Mouse (Mus musculus): ENCODE data around the gene Prkce. TPM values are rescaled to one million over a fixed set of nuclear protein-coding genes. Genes with fewer than 3 reads are reported as not detected.

The Prkce gene
- total RNA-seq, 2 experiments from 2014 or later: 21.2 to 25.2 TPM

DNA sequence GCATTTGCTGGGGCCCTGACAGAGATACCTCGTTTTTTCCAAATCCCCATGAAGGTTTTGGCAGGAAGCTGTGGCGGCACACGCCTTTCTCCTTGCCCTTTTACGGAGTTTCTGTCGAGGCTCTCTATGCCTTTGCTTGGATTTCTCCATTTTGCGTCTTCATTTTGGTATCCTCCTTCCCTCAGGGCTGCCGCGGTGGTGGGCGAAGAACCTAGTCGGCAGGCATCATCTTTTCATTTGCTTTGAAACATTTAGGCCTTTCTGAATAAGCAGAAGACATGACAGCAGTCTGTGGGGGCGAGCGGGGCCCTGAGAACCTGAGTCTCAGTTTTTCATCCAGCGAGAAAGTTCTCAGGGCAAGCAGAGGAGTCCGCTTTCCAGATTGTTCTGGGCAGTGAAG, 47.2 kb downstream of the Prkce start:
- DNase-seq: no peak
- intact Hi-C loops (cut with DNase I): no loop called here

DNA sequence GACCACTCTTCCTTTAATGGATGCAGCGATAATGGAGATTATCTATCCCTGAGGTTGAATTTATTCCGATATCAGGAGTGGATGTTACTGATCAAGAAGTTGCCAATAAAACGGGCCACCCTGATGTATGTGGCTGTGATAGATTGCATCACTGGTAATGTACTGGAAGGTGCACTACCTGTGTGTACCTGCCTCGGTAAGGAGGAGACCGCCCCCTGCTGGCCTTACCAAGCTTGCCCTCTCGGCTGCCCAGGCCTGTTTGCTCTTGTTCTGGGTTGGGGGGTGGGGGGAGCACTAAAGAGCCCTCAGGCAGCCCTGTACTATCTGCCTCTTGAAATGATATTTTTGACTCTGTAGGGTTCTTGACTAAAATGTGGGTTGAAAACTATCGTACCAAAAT, 48.2 kb downstream of the Prkce start:
- intact Hi-C loops (cut with DNase I): no loop called here
- peak; percentile 31 to 51 for DNase-seq

GRCm38 (mm10) chr17:86217468-86217867, 49.9 kb downstream of the Prkce start:
- intact Hi-C loops (cut with DNase I): no loop called here
- no peak for DNase-seq

DNA sequence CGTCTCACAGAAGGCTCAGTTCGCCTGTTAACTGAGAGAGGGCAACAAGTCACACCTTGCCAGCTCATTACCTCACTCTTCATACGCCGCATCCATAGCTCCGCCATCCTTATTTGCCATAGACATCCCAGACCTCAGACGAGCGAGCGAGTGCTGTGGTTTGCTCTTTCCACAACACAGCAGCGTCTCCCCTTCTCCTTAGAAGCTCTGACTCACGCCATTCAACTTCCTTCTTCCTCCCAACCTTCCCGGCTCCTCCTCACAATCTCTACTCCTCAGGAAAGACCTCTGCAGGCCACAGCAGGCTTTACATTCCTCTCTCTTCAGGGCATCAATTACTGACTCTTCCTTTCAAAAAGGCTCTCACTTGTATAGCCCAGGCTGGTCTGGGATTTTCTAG, 51.0 kb downstream of the Prkce start:
- intact Hi-C loops (cut with DNase I): no loop called here

DNA sequence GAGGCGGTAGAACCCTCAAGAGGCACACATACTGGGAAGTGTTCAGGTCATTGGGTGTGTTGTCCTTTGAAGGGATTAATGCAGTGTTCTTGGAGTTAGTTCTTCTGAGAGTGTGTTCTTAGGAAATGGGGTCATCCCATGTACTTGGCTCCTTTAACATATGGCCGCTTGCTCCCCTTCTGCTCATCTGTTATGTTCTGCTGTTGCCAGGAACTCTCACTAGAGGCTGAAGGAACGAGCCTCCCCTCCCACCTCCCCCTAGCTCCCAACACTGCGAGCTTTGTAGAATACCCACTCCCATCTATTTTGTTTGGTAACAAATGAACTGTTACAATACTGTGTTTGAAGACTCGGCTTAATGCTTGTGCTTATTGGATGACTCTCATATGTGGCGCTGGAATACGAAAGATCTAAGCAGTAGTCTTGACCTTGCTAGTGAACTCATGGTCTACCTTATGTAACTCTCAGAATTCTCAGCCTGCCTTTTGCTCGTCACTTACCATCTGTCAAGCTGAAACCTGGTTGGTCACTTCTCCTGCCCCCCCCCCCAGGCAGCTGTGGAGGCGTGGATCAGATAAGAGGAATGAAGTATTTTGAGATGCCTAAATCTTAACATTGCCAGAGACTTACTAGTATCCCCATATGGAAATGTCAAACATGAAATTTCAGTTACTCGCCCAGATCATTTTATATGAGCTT, 58.1 kb downstream of the Prkce start:
- intact Hi-C loops (cut with DNase I): loop anchor here (5.0 kb wide), 1 partner anchor 687 kb away; no protein-coding TSS in a partner anchor
- DNase-seq: no peak

More for the DNA sequence above, 51.0 kb downstream of the Prkce start:
- DNase-seq: no peak

GRCm38 (mm10) chr17:86226198-86226597, 58.6 kb downstream of the Prkce start:
- DNase-seq: no peak
- intact Hi-C loops (cut with DNase I): loop anchor here (5.0 kb wide), 1 partner anchor 686 kb away; no protein-coding TSS in a partner anchor

DNA sequence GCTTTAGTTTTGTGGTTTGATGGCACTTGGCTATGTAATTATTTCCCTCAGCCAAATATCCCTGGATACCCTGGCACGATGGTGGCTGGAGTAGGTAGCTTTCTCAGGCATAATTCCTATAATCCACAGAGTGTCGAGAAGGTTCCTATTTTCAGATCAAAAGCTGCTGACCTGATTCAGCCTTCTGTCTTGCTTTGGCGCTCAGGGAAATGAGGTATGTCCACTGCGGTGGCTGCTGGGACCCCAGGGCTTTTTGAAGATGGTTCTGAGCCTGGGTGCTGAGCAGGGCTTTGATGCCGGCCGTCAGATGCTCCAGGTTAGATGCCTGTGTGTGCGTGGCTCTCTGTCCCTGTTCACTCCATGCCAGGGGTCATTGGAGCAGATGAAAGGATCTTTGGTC, 59.0 kb downstream of the Prkce start:
- intact Hi-C loops (cut with DNase I): loop anchor here (5.0 kb wide), 1 partner anchor 686 kb away; no protein-coding TSS in a partner anchor
- DNase-seq: no peak

GRCm38 (mm10) chr17:86227389-86227788, 59.8 kb downstream of the Prkce start:
- intact Hi-C loops (cut with DNase I): loop anchor here (5.0 kb wide), 1 partner anchor 685 kb away; no protein-coding TSS in a partner anchor
- peak in 1 of 2 experiments; percentile 22 for DNase-seq

DNA sequence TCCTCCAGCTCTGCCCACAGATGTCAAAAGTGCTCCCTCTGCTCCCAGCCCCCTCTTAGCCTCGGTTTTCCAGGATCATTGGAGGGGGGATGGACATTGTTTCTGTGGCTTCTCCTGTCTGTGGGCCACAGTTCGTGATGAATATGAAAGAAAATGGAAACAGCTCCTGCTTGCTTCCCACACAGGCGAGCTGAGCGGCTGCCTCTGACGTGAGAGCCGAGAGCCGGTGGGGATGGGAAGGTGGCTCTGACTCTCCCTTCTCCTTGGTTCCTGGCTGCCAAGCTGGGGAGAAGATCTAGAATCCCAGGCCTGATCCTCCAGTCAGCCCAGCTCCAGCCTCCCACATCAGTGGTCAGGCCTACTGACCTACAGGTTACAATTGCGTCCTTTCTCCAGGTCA, 61.3 kb downstream of the Prkce start:
- intact Hi-C loops (cut with DNase I): loop anchor here (5.0 kb wide), 1 partner anchor 683 kb away; no protein-coding TSS in a partner anchor
- no peak for DNase-seq

DNA sequence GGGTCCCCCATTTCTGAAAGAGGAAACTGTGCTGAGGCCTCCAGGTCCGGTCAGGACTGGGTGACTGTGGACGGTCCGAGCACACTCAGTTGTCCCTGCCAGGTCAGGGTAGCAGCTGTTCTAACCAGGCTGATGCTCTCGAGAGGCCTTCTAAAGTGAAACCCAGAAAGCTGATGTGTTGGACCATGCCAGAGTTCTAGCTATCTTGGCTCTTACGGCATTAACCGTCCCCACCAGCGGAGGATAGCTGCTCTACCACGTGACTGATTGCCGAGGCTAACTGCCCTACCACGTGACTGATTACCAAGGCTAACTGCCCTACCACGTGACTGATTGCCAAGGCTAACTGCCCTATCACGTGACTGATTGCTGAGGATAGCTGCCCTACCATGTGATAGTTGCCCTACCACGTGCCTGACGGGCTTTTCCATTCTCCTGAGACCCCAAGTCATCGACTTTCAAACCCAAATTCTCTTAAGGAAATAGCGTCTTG, 62.6 kb downstream of the Prkce start:
- intact Hi-C loops (cut with DNase I): no loop called here
- DNase-seq: no peak

- DNase-seq: no peak
- intact Hi-C loops (cut with DNase I): no loop called here
These were observed 64.2 kb downstream of the Prkce start for GRCm38 (mm10) chr17:86231741-86232179.

DNA sequence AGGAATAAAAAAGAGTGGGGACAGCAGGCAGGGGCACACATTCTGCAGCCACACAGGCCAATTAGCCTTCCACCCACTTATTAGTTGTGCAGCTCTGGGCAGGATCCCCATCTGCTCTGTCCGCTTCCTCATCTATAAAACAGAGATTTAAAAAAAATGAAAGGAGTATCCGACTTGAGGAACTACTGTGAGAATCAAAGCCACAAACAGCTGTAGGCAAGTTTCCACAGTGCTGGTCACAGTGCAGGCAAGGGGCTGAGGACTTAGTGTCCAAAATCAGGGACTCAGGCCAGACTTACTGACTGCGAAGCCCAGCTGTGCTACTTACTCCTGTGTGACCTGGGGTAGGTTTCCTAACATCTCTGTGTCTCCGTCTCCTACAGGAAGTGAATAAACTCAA, 64.7 kb downstream of the Prkce start:
- intact Hi-C loops (cut with DNase I): no loop called here
- no peak for DNase-seq

DNA sequence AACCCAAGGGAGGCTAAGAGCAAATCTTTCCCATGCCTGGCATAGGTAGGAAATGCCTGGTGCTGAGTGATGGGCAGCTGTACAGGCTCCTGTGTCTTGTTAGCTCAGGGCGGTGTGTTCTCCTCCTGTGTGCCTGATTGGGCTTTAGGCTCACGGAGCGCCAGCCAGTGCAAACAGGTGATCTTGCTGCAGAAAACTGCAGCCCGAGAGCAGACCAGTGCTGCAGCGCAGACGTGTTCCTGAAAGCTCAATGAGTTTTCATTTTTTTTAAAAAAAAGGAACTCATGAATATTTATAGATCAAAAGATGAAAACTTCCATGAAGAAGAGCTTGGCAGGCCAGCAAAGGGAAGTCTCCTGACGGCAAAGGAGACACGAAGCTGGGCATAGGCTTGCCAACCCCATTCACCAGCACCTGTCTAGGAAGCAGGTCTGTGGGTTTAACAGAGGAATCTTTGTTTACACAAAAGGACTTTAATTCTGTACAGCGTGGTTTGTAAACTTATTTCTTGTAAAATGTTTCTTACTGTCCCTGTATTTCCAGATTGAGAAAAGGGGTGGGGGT, 67.1 kb downstream of the Prkce start:
- intact Hi-C loops (cut with DNase I): loop anchor here (5.0 kb wide), 1 partner anchor 67 kb away; the partner anchor contains the start of gene Prkce
- no peak for DNase-seq

DNA sequence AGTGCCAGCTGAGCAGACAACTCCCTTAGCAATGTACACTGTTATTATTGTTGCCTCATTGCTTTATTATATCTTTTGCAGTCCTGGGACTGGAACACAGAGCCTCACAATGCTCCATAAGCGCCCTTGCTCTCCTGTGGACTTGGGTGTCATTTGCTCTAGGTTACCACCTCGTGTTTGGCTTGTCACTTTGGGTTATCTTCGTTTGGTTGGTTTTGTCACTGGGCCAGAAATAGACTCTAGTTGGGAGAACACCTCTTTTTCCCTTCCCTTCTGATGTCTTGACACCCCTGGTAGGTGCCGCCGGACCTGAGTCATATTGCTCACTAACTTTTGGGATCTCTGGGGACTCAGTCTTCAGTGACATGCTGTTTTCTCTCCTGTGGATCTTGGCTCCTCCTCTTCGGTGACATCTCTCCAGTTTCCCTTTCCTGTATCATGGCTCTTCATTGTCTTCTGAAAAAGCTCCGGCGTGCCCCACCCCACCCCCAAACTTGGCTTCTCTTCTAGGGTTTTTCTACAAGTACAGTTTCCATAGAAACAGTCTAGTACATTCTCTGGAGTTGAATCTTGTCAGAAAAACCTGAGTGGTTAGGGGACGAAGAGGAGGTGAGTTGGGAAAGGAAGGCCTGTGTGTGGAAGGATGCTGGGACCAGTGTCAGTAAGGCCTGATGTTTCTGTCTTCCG, 68.6 kb downstream of the Prkce start:
- peak in 1 of 2 experiments; percentile 11 for DNase-seq
- intact Hi-C loops (cut with DNase I): loop anchor here (5.0 kb wide), 1 partner anchor 69 kb away; the partner anchor contains the start of gene Prkce

DNA sequence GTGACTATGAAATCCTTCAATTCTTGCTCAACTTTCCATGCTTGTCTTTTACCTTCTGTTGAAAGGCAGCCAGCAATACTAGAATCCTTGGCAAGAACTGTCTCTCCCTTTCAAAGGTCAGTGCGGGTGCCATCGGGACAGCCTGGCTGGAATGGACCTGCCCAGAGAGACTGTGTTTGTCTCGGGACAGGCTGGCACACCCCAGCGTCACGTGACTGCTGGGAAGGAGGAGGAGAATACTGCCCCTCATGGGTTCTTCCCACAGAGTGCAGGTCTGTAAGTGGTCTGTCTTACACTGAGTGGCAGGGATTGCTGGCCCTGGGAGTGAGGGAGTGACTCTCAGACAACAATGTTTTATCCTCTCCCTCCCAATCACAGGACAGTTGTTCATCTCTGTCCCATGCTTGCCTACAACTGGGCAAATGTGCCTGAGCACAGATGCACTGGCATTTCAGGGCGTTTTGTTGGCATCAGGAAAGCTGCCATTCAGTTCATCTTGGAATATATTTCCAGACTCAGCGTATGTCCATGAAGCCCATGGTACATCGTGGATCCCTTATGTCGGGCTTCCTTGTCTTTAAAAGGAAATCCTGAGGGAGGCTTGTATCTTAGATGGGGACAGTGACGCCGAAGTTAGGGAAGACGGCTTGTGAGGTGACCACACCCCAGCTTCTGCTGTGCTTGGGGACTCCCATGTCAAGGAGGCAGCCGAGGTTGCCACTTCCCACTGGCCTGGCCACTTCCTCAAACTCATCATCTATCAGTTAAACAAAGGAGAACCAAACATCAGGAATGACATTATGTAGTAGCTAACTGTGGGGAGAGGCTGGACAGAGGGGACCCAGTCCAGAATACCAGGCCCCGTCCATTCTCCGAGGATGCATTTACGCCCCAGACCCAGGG, 69.5 kb downstream of the Prkce start:
- intact Hi-C loops (cut with DNase I): loop anchor here (5.0 kb wide), 1 partner anchor 70 kb away; the partner anchor contains the start of gene Prkce
- peak; percentile 65 to 69 for DNase-seq

GRCm38 (mm10) chr17:86242291-86242690, 74.7 kb downstream of the Prkce start:
- no peak for DNase-seq
- intact Hi-C loops (cut with DNase I): no loop called here

DNA sequence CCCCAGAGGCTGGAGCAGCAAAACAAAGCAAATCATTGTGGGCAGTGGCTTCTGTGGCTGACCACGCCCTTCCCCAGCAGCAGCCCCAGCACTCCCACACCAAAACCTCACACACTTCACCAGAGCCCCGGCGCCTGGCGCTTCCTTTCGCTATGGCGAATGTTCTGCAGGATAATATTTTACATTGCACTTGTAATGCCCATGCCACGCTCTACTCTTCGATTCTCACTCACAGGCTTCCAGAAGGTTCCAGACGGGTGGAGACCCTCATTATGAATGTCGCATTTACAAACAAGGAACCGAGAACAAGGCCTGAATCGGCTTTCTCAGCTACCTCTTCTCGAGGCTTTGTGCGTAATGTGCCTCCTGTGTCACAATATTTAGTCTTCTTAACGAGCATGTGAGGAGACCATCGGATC, 75.5 kb downstream of the Prkce start:
- DNase-seq: no peak
- intact Hi-C loops (cut with DNase I): no loop called here

GRCm38 (mm10) chr17:86244397-86244796, 76.8 kb downstream of the Prkce start:
- DNase-seq: no peak
- intact Hi-C loops (cut with DNase I): no loop called here

DNA sequence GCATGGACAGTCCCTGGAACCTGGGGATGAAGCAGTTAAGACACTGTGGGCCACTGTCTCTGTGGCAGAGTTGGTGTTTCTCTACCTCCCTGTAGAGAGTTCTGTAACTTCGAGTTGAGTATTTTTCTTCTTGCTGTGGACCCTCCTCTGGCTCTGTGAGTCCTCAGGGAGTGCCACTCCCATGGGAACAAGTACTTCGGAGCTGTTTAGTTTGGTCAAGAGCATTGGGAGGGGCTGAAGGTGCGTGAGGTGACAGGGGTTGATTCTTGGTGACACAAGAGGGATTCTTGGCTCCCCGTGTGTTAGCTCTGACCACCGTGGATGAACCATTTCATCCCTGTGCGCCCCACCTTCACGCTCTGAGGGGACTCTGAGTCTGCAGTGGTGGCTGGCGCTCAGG, 81.2 kb downstream of the Prkce start:
- intact Hi-C loops (cut with DNase I): no loop called here
- DNase-seq: no peak
